Mouse (Mus musculus) ovary, postnatal 10 days (tissue): ENCODE results near the gene Pan3.

Experiments used
- DNase-seq: peaks from one replicate; pipeline ENCODE4 v3.0.0; 2022; ENCODE audit warnings: low spot score

The Pan3 gene

DNA sequence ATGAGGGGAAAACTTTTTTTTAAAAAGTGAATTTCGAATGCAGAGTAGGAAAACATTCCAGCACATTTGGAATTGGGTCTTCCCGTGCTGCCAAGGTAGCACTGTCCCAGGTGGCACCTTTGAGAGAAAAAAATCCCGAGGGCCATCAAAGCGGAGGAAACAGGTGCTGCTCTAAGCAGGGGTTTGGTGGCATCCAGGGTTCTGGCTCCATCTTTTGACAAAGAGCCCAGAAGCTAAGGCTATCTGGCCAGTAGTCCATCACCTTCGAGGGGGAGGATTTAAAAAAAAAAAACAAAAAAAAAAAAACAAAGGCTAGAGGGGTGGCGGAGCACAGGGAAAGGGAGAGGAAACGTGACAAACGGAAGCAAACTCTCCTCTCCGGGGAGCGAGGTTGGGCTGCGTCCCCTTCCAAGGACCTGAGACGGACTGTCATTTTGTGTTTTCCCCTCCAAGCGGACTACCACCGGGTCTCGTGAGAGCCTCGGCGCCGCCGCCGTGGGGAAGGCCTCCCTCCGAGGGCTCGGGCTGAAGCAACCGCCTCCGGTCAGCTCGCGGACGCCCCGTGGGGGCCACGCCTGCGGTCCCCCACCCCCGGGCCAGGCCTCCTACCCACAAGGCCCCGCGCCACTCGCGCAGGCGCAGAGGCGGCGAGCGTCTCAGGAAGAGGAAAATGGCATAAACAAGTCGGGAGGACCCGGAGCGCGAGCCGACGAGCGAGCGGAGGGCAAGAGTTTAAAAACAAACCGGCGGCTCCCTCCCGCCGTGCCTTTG lies at the start of gene Pan3:
Gene Pan3 (plus strand): TSS at position 627 of the 771 bp plus-strand sequence.
- peak; percentile 96 for DNase-seq

DNA sequence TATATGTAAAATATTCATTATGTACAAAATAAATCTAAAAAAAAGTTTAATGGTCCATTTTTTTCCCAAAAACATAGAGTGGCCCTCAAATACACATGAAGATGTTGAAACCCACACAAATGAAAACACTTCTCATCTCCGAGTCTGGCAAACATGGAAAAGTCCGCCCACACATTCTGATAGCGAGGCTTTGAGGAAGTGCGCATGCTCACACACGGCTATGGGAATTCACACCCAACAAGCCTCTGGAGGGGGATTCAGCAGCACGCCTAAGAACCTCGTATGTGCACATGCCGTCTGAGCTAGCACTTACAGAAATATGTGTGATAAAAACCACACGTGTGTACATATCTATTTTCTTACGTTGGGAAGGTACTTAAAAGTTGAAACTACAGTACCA lies 48.6 kb upstream of the Pan3 start:
- DNase-seq: no peak

DNA sequence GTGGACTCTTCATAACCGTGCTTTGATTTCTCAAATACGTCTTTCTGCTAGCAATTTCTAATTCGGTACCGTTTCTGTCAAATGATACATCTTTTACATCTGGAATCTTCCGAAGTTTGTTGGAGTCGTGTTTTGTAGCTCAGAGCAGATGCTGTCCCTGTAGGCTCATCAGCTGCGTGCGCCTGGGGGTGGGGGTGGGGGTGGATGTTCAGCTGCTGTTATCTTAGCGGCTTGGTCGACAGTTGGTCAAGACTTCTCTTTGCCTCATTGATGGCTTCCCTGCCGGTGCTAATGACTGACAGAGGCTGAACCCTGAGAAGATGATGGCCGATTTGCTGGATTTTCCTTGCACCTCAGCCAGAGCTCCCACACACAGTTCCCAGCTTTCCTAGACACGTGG lies 43.1 kb upstream of the Pan3 start:
- no peak for DNase-seq

DNA sequence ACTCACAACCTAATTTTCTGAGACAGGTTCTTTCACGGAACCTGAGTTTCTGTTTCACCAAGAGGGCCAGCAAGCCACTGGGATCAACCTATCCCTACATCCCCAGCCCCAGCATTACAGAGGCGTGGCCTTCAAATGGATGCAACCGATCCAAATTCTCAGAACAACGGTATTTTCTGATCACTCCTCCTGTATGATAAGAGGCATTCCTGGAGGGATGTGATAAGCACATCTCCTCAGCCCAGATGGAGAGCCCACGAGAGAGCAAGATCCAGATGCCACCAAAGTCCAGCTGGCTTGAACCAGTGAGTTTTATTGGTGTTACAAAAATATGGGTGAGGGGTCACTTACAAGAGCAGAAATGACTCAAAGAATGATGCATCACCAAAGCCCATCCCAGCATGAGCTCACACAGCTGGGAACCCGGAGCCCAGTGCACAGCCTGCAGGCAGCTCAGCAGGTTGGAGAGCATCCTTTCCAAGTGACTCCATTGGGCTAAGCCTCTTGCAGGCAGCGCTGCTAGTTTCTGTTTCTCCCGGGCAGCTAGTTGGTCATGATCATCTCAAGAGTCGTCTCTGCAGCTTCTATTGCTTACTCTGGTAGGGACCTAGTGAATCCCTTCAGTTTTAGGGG lies 41.5 kb upstream of the Pan3 start:
- DNase-seq: no peak

DNA sequence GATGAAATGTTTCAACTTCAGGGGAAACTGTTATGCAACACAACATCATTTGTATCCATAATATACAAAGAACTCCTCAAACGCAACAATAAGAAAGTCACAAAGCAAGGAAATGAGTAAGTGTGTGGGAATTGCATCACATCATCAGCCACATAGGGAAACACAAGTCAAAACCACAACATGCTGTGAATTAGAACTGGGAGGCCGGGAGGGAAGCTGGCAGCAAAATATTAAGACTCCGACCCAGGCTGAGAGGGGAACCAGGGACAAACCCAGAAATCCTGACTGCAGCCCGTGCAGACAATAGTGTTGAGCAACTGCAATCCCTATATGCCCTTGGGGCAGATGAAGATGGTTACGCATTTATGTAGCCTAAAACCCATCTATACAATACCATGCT lies 40.9 kb upstream of the Pan3 start:
- DNase-seq: no peak

DNA sequence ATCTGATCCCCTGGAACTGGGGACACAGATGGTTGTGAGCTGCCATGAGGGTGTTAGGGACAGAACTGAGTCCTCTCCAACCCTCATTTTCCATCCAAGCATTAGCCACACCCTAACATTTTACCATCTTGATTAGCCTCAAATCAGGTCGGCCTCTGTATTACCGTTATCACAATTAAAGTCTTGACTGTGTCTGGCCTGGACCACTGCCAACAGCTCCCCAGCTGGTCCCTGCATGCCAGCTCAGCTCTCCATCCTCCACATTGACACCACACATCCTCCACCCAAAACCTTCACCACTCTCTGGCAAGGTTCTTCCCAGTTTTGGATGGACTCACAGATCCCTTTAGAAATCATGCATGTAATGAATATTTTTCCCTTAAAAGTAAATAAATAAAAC lies 39.2 kb upstream of the Pan3 start:
- no peak for DNase-seq

DNA sequence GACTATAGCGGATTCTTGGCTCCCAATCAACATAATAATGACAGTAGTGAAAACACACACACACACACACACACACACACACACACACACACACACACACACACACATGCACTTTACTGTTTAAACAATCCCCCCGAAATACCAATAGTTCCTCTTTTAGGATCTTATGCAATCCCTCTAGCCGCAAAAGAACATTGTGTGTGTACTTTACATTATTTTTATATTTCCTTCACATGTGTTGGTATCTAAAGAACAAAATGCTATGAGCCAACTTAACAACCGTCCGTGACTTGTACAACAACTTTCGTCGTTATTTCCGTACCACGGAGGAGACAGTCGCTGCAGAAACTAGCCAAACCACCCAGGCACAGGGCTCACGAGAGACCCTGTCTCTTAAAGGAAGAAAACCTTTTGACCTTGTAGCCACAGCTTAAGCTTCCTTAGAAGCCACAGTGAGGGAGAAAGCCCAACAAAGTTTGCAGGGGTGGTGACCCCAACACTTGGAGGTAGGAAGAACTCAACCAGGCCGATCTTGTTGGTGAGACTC lies 37.2 kb upstream of the Pan3 start:
- DNase-seq: no peak

DNA sequence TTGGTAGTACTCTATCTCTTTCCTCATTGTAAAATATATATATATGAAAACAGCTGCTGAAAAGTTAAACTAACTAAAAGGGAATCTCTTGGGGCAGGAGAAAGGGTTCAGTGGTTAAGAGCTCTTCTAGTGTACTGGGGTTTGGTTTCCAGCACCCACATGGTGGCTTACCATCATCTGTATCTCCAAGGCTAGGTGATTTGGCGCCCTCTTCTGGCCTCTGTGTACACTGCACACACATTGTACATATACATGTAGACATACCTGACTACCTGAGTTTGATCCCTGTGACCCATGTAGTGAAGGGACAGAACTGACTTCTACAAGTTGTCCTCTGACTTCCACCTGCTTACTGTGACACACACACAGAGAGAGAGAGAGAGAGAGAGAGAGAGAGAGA lies 34.9 kb upstream of the Pan3 start:
- no peak for DNase-seq

DNA sequence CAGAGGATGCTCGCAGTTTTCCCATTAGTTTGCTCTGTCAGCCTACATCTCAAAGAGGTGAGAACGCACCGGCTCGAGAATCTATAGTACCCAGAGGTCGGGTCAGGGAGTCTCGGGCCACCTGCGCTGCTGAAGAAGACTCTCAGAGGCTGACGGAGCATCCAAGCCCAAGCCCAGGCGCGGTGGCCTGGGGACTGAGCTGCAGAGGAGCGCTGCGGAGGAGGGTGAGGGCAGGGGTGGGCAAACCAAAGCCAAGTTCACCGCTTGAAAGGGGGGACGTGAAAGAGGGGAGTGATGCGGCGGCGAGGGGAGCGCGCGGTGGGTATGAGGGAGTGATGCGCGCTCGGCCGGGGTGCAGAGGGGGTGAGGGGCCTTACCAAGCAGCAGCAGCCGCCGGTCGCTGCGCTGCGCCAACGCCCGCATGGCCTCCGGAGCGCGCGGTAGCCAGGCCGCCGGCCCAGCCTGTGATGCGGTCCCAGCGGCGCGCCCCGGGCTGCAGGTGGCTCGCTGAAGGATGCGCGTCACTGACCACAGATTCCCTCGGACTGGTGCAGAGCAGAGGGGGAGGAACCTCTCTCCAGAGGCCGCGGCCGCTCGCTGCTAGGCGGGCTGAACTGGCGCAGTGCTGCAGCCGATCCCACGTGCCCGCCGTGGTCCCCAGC lies 30.0 kb upstream of the Pan3 start, which contains the start of gene Flt3:
Gene Flt3 (minus strand): TSS at position 647 of the 662 bp plus-strand sequence.
- no peak for DNase-seq

DNA sequence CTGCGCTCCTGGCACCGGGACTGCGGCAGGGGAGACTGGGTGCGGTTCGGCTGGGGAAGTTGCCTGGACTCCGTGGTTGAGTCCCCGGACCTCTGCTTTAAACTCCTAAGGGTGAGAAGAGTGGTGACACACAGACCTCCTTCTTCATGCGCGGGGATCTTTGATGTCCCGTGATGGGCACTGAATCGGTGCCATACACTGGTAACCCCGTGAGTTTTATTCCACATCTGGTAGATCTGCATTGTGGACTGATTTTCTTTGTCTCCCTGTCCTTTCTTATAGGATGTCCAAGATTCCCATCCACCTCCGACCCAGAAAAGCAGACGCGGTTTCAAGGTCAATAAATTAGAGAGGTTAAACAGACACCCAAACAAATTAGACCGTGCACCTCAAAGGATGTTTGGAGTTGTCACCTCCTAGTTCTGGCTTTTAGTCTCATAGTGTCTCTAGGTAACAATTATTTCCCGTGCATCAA lies 29.4 kb upstream of the Pan3 start:
- DNase-seq: no peak

DNA sequence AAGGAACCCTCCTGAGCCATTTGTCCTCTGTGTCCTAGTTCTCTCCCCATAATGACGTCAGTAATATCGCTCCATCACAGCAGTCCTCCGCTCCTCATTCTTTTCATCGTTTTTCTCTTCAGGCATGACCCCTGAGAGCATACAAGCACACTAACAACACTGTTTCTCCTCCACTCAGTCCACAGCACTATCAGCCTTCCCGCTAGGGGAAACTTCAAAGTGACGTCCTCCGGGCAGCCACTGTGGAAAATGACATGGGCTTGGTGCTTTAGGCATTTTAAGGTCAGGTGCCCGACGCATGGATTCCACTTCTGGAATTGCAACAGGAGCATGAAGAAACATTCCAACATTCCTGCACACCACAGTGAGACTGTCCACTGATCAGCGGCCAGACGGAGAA lies 28.9 kb upstream of the Pan3 start:
- no peak for DNase-seq

DNA sequence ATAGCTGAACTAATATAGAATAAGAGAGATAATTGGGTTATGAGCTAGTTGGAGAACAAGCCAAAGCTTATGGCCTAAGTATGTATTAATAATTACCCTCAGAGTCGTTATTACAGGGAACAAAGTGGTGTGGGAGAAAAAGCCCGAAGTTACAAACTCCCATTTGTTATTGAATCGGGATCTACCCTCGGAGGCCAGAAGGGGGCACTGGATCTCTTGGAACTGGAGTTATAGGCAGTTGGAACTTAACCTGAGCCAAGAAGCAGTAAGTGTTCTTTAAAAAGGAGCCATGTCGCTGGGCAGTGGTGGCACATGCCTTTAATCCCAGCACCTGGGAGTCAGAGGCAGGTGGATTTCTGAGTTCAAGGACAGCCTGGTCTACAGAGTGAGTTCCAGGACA lies 27.5 kb upstream of the Pan3 start:
- DNase-seq: no peak

DNA sequence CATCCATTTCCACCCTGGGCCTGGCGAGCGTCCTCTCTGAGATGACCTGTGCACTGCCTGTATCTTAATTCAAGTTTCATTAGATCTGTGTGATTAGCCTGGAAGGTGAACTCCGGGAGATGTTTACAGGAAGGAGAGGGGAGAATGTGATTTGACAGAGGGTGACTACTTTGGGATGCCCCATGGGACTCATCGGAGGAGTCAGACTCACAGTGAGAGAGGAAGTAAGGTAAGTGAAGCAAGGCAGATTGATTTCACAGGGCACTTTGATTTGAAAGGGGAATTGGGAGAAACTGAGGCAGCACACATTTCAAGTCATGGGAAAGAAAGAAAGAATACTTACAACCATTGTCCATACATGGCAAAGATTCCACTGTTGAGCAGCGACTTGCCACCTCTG lies 23.8 kb upstream of the Pan3 start:
- DNase-seq: no peak

DNA sequence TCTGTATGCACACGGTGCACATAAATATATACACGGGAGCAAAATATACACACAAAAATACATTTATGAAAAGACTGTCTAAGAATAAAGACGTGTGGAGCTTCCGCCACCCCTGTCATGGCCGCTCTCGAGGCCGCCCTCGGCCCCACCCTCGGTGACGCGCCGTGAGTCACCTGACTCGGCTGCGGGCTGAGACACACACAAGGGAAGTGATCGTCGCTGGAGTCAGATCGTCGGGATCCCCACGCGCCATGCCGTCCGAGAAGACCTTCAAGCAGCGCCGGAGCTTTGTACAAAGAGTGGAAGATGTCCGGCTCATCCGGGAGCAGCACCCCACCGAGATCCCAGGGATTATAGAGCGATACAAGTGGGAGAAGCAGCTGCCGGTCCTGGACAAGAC lies 21.2 kb upstream of the Pan3 start:
- no peak for DNase-seq

DNA sequence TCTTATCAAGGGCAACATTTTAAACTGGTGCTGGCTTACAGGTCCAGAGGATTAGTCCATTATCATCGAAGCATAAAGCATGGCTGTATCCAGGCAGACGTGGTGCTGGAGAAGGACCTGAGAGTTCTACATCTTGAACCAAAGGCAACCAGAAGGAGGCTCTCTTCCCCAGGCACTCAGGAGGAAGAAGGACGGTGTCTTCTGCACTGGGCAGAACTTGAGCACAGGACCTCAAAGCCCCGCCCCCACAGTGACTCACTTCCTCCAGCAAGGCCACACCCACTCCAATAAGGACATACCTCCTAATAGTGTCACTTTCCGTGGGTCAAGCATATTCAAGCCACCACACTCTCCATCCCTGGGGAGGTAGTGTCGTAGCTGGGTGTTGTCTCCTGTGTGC lies 19.4 kb upstream of the Pan3 start:
- DNase-seq: no peak

DNA sequence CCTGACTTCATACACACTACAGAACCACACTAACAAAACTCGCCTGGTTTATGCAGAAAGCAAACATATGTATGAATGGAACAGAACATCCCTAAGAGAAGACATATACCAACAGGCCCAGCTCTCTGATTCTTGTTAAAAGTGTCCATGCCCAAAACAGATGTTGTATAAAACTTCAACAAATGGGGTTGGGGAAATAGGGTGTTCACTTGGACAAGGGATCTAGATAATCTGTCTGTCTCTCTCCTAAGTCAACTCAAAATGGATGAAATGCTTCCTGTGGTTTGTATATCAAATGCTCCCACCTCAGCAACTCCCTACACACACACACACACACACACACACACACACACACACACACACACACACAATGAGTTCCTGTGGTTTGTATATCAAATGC lies 12.0 kb upstream of the Pan3 start:
- no peak for DNase-seq

DNA sequence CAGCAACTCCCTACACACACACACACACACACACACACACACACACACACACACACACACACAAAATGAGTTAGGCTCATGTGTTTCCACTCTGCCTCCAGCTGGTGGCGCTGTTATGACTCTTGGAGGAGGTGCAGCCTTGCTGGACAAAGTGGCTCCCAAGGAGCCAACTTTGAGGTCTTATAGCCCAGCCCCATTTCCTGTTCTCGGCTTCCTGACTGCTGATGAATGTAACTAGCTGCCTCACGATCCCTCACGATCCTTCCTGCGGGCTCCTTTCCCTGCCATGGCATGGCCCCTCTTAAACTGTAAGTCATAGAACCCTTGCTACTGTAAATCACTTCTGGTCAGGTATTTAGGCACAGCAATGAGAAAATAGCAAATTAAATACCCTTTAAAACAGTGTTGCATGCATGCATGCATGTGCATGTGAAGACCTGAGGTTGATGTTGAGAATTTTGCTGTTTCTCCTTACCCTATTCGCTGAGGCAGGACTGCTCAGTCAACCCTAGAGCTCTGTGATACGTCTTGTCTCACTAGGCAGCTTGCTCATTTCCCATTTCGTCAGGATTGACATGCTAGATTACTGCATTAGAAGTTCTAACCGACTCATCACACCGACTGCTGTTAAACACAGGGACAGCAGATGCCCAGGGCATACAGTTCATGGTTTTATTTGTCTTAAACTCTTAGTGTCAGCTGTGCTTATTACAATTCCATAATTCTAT lies 11.4 kb upstream of the Pan3 start:
- DNase-seq: no peak

DNA sequence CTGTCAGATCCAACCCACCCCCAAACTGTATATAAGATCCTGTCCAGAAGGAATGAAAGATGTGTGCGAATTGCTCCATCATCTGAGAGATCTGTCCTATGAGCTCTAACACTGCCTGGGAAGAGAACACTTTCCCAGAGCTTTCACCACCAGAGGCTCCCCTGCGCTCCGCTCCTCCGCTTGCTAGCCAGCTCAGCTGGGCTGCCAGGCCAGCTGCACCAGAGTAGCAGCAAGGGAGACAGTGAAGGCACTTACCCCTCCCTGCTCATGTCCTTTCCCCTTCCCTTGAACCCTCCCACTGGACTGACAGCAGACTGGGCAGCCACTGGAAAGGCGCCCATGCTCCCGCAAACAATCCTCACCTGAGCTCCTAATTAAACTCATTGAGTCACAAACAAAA lies 6.3 kb upstream of the Pan3 start:
- DNase-seq: no peak

DNA sequence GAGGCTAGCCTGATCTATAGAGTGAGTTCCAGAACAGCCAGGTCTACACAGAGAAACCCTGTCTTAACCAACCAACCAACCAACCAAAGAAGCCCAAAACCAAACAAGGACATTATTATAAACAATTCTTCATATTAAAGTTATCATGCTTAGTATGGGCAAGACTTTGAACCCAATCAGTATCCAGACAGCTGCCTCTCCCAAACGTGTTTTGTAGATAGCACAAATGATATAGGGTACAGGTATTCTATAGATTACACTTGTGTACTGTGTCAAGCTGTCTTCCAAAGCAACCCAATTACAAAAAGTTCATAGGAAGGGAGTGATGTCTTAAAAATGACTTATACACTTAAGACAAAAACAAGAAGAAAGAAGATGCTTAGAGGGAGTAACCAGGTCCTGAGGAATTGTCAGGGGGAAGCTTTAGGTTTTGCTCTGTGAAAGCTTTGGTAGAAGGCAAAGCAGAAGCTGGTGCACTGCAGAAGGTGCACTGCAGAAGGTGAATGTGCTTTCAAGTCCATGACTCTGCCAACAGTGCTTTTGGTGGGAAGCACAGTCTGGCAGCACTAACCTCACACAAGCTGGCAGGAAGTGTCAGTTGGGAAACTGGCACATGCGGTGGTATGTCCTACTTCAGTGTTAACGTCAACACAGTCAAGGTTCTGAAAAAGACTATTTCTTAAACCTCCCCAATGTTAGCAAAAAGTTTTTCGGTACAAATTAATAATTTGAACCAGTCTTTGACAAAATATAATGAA lies 3.7 kb upstream of the Pan3 start:
- no peak for DNase-seq

DNA sequence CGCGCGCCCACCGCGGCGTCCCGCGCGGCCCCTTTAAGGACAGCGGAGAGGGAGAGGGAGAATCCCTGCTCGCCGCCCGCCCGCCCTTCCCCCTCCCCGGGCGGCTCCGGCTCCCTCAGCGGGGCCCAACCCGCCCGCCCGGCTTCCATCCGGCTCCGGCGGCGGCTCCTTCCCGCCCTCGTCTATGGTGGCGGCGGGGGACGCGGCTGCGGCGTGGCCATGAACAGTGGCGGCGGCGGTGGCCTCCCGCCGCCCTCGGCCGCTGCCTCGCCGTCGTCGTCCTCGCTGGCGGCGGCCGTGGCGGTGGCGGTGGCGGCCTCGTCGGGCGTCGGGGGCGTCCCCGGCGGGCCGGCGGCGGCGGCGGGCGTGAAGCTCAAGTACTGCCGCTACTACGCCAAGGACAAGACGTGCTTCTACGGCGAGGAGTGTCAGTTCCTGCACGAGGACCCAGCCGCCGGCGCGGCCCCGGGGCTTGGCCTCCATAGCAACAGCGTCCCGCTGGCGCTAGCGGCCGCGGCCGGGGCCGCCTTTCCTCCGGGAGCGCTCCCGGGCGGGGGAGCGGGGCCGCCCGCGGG lies 487 bp downstream of the Pan3 start:
- DNase-seq: peak; percentile 39
